Mouse (Mus musculus): Measurements from ENCODE around the gene Mtpn.

DNA sequence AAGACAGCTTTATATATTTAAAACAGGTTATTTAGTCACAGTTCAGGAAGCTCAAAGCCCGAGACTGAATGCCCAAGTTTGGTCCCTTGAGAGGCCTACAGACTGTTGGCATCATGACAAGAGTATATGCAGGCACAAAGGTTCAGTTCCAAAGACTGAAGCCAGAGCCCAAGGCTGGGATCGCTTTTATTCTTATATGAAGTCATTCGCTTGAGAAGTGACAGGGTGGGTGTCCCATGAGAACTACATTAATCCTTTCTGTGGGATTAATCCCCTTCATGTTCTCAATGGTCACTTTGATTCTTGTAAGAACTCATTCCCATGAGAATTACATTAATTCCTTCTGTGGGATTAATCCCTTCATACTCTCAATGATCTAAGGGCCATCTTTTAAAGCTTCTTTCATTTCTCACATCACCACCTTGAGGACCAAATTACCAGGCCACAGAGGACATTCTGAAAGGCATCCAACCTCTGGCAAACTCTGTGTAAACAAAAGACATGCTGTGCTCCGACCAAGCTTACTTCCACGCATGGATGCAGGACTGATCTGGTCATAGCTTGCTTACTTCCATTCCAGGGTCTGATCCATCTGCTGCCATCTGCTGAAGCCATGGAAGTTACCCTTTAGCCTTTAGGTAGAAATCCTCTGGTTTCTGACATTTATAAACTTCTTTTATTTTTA, 59.9 kb downstream of the Mtpn start:
- TF ChIP-seq CTCF (IDR thresholded peaks at IDR 0.05; ENCODE audit: low read depth, low read length): no peak
- no peak for TF ChIP-seq EP300 (IDR thresholded peaks at IDR 0.05; ENCODE audit: insufficient read depth, low read depth, low read length)
